Mouse (Mus musculus) embryonic facial prominence, embryonic 11.5 days (tissue): ENCODE measurements around the gene 4930564D02Rik. TPM values are rescaled to one million over a fixed set of nuclear protein-coding genes. Genes with fewer than 3 reads are reported as not detected.
A peak's percentile ranks its signal among the peaks of the same experiment; 100 is the strongest.

Source experiments
- ATAC-seq: fragments of 200-750 bp; cut with Nextera tagmentation; replicated peaks from 2 replicates; pipeline ENCODE4 v1.8.0; 2017; ENCODE audit warnings: low read depth; ENCODE audit not compliant: insufficient number of reproducible peaks, low FRiP score, low TSS enrichment
- DNase-seq: peaks from one replicate; pipeline ENCODE4 v3.0.0-alpha.2; 2015; ENCODE audit warnings: low spot score
- H3K27ac ChIP-seq: fragments of 300-500 bp; sonication (generic); replicated peaks from 2 replicates; pipeline ENCODE4 v1.5.1; 2014; ENCODE audit warnings: mild to moderate bottlenecking, low read depth, low read length, control low read depth
- H3K27me3 ChIP-seq: fragments of 300-500 bp; sonication (generic); 2 replicates; pipeline ENCODE4 v1.6.1; 2014; ENCODE audit warnings: mild to moderate bottlenecking, low read length, moderate library complexity, mixed read lengths; ENCODE audit not compliant: control insufficient read depth, insufficient read depth
- H3K36me3 ChIP-seq: fragments of 300-500 bp; sonication (generic); replicated peaks from 2 replicates; pipeline ENCODE4 v1.6.1; 2014; ENCODE audit warnings: low read depth, mild to moderate bottlenecking, low read length, moderate library complexity, mixed read lengths; ENCODE audit not compliant: control insufficient read depth, insufficient read depth
- H3K4me1 ChIP-seq: fragments of 300-500 bp; sonication (generic); 2 replicates; pipeline ENCODE4 v1.6.1; 2014; ENCODE audit warnings: low read length, mixed read lengths; ENCODE audit not compliant: control insufficient read depth, insufficient read depth
- H3K4me2 ChIP-seq: fragments of 300-500 bp; sonication (generic); 2 replicates; pipeline ENCODE4 v1.6.1; 2014; ENCODE audit warnings: low read depth, mild to moderate bottlenecking, control low read depth, low read length, moderate library complexity
- H3K4me3 ChIP-seq: fragments of 300-500 bp; sonication (generic); 2 replicates; pipeline ENCODE4 v1.5.1; 2014; ENCODE audit warnings: low read depth, low read length, control low read depth
- H3K9ac ChIP-seq: fragments of 300-500 bp; sonication (generic); replicated peaks from 2 replicates; pipeline ENCODE4 v1.6.1; 2014; ENCODE audit warnings: mild to moderate bottlenecking, control low read depth, low read length
- H3K9me3 ChIP-seq: fragments of 300-500 bp; sonication (generic); replicated peaks from 2 replicates; pipeline ENCODE4 v1.6.1; 2016; ENCODE audit warnings: mild to moderate bottlenecking, low read length, inconsistent platforms, mixed read lengths; ENCODE audit not compliant: control insufficient read depth
- WGBS: fragments of 180-500 bp; shearing (Covaris S2); extraction: QIAGEN DNeasy Blood & Tissue Kit; methylation state at CpG from one replicate; pipeline ENCODE4 v1.1.7; 2014; 5-methylcytosine and 5-hydroxymethylcytosine counted together
- polyA plus RNA-seq: library from polyadenylated mRNA; unstranded; fragments of >200 nt; fragmentation: Nextera tagmentation; extraction: Ambion mirVana; gene quantifications from 2 replicates; pipeline ENCODE4 v1.2.1, GENCODE M21; 2014

4930564D02Rik gene
- polyA plus RNA-seq, 1 experiment from 2014 or later, result not detected

DNA sequence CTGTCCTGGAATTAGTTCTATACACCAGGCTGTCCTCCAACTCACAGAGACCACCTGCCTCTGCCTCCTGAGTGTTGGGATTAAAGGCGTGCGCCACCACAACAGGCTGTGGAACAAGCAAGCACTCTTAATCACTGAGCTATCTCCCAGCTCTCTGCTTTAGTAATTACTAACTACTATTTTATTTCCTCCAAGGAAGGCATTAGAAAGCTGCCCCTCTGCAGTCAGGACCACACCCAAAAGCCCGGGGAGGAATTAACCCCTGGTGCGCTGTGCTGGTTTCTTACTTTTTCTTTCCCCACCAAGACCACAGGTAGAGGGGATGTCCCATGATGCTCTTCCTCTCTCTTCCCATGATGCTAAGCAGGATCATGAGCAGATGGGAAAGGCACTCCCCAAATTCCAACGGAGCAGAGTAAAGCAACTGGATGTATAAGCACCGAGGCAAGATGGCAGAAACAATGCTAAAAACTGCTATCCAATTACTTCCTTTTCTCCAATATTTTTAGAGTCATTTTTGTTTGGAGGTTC is 29.3 kb upstream of the 4930564D02Rik start:
- H3K27ac ChIP-seq, result no peak overlapping the region
- H3K4me1 ChIP-seq, result no peaks in the 10 kb centered on the region
- H3K9me3 ChIP-seq, result no peaks in the 10 kb centered on the region
- WGBS, result 91% methylated on average over 6 of the region's 6 CpGs
- no peak for DNase-seq
- no peak overlapping the region for H3K9ac ChIP-seq
- no peak for ATAC-seq
- H3K27me3 ChIP-seq, result no peaks in the 10 kb centered on the region
- H3K36me3 ChIP-seq, result peaks cover 11% of the 10 kb centered on the region
- no peak overlapping the region for H3K4me3 ChIP-seq
- H3K4me2 ChIP-seq, result no peak overlapping the region

DNA sequence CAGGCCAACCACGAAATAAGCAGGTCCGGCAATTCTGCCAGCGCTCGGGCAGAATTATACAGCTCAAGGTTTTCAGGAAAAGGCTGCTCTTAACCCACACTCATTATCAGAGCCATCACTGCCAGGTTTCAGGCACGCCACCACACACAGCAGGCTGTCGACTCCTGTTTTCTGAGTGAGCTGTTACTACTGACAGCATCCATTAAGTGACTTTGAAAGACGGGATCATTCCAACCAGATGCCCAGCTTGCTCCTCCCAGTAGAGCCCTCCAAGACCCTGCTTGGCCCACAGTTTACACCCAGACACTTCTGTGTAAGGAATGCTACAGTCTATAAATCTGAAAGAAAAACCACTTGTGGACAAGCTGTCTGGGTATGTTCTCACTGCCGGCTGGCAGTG is 26.6 kb upstream of the 4930564D02Rik start:
- Histone ChIP-seq H3K9ac (no peak overlapping the region), H3K27me3 (no peaks in the 10 kb centered on the region), H3K4me1 (no peaks in the 10 kb centered on the region), H3K4me2 (no peak overlapping the region), H3K9me3 (no peaks in the 10 kb centered on the region), H3K36me3 (peaks cover 2% of the 10 kb centered on the region), H3K27ac (no peak overlapping the region), H3K4me3 (no peak overlapping the region)
- WGBS, result 55% methylated on average over 8 of the region's 8 CpGs
- ATAC-seq (no peak), DNase-seq (peak; percentile 8)

DNA sequence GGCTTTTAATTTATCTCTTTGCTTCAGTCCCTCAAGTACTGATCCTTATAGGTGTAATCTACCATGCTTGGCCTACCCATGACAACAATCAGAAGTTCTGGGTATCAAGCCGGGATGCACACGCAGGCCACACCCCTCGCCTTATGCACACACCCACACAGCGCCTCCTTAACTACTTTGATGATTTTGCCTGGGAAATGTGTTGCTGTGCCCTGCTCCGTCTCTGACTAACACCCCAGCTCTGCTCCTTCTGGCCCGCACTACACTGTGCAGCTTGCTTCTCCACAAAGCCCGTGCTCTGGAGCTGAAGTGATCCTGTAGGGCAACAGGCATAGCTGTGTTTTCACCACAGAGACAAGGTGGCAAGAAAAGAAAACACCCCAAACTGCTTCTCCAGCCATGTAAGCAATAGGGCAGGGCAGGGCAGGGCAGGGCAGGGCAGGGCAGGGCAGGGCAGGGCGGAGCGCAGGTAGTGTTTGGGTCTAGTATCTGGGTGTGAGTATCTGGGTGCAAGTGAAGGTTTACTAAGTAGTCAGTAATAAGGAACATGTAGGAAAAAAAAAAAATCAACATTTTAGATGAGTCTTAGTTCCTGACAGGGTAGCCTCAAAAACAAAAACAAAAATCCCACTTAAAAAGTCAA is 25.5 kb upstream of the 4930564D02Rik start:
- Histone ChIP-seq H3K27me3 (no peaks in the 10 kb centered on the region), H3K36me3 (peaks cover 2% of the 10 kb centered on the region), H3K27ac (no peak overlapping the region), H3K4me1 (no peaks in the 10 kb centered on the region), H3K9me3 (no peaks in the 10 kb centered on the region), H3K9ac (no peak overlapping the region), H3K4me2 (no peak overlapping the region), H3K4me3 (no peak overlapping the region)
- DNase-seq (no peak), ATAC-seq (no peak; the same call in 1 of the 2 replicates)
- WGBS, result 96% methylated on average over 9 of the region's 9 CpGs

DNA sequence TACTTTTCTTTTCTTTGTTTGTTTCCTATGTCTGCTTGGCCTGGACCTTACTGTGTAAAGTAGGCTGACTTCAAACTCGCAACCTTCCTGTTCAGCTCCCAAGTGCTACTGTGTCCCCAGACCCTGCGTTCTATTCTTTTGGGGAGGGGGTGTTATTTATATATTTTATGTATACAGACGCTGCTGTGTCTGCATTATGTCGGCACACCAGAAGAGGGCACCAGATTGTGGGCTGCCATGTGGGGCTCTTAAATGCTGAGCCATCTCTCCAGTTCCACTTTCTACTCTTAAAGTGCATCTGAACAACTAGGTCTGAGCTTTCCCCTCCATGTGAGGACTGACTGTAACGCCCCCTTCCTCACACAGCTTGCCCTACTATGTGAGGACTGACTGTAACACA is 22.9 kb upstream of the 4930564D02Rik start:
- Histone ChIP-seq H3K4me3 (no peak overlapping the region), H3K4me2 (no peak overlapping the region), H3K9ac (no peak overlapping the region), H3K36me3 (no peaks in the 10 kb centered on the region), H3K4me1 (no peaks in the 10 kb centered on the region), H3K9me3 (no peaks in the 10 kb centered on the region), H3K27me3 (no peaks in the 10 kb centered on the region), H3K27ac (no peak overlapping the region)
- 84% methylated on average over 5 of the region's 5 CpGs for WGBS
- no peak for ATAC-seq
- no peak for DNase-seq

DNA sequence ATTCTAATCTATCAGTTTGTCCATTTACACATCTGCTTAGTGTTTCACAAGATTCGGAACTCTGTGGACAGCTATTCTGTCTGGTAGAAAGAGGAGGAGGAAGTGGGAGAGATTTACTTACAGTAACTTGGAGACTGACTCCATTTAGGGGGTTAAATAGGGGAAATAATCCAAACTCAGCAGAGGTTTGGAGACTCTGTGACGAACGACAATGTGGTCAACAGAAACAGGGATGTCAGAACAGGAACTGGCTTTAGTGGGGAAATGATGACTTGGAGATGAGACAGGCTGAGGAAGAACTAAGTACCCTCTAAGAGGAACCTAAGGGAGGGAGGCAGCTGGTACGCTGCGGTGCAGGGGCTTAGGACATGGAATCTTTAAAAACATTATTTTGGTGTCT is 19.8 kb upstream of the 4930564D02Rik start:
- 78% methylated on average over 5 of the region's 5 CpGs for WGBS
- no peak overlapping the region for H3K4me3 ChIP-seq

DNA sequence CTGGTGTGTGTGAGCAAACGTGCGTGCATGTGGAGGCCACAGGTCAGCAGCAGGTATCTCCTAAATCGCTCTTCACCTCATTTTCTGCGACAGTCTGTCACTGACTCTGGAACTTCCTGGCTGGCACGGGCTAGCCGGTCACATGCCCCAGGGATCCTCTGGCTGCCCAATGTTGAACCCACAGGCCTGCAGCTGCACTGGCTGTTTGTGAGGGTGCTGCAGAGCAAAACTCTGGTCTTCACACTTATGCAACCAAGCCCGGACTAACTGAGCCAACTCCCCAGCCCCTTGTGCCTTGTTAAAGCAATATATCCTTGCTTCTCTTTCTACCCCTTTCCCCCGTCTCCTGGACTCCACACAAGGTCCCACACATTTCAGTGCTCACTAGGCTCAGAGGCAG is 19.0 kb upstream of the 4930564D02Rik start:
- H3K27me3 ChIP-seq, result no peaks in the 10 kb centered on the region
- H3K27ac ChIP-seq, result no peak overlapping the region
- H3K4me3 ChIP-seq, result no peak overlapping the region
- DNase-seq, result no peak
- ATAC-seq, result no peak
- no peaks in the 10 kb centered on the region for H3K9me3 ChIP-seq
- no peaks in the 10 kb centered on the region; the same call in 1 of the 2 replicates for H3K4me1 ChIP-seq
- no peaks in the 10 kb centered on the region for H3K36me3 ChIP-seq
- no peak overlapping the region for H3K9ac ChIP-seq
- WGBS, result 60% methylated on average over 8 of the region's 8 CpGs
- H3K4me2 ChIP-seq, result no peak overlapping the region

More for the DNA sequence above, 19.8 kb upstream of the 4930564D02Rik start:
- Histone ChIP-seq H3K9me3 (no peaks in the 10 kb centered on the region), H3K4me2 (no peak overlapping the region), H3K4me1 (no peaks in the 10 kb centered on the region; the same call in 1 of the 2 replicates), H3K27ac (no peak overlapping the region), H3K27me3 (no peaks in the 10 kb centered on the region), H3K9ac (no peak overlapping the region), H3K36me3 (no peaks in the 10 kb centered on the region)
- DNase-seq (no peak), ATAC-seq (no peak)

DNA sequence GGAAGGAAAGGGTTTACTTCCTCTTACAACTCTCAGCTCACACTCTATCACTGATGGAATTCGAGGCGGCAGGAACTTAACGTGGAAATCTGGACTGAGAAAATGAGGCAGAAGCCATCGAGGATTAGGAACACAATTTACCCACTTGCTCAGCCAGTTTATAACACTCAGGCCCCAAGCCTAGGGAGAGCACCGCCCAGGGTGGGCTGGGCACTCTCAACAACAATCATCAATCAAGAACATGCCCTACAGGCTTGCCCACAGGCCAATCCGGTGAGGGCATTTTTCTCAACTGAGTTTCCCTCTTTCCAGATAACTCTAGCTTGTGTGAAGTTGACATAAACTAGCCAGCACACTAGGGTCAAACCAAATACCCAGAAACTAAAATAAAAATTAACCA is 16.8 kb upstream of the 4930564D02Rik start:
- 82% methylated on average over 6 of the region's 6 CpGs for WGBS
- ATAC-seq, result no peak

DNA sequence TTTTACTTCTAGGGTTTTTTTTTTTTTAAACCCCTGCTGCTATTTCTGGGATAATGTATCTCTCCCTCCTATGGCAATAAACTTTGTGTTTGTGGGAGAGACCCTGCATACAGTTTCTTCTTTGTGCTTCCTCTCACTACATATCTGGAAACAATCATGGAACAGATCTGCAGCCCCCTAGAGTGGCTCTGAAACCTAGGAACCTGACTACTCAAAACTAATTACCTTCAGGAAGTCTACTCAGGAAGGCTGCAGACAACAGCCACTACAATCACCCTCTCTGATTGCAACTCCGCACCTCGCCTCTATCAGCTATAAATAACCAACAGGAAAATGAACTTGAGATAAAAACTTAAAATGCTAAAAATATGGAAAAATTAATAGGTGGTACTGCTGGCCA is 15.5 kb upstream of the 4930564D02Rik start:
- ATAC-seq, result no peak
- H3K4me2 ChIP-seq, result peak overlapping the region; percentile 76
- 0 out of 2 replicates have a peak overlapping the region, but pooled peaks have one; percentile 25 for H3K27ac ChIP-seq
- DNase-seq, result peak; percentile 65
- WGBS, result 18% methylated on average over 2 of the region's 2 CpGs
- peak overlapping the region; percentile 89 for H3K4me3 ChIP-seq
- H3K9ac ChIP-seq, result no peak overlapping the region
- no peaks in the 10 kb centered on the region for H3K36me3 ChIP-seq
- H3K9me3 ChIP-seq, result no peaks in the 10 kb centered on the region
- H3K27me3 ChIP-seq, result no peaks in the 10 kb centered on the region
- no peaks in the 10 kb centered on the region; the same call in 1 of the 2 replicates for H3K4me1 ChIP-seq

More for the DNA sequence above, 16.8 kb upstream of the 4930564D02Rik start:
- no peaks in the 10 kb centered on the region; the same call in 1 of the 2 replicates for H3K4me1 ChIP-seq
- no peaks in the 10 kb centered on the region for H3K27me3 ChIP-seq
- H3K27ac ChIP-seq, result no peak overlapping the region
- no peak overlapping the region for H3K4me3 ChIP-seq
- H3K36me3 ChIP-seq, result no peaks in the 10 kb centered on the region
- H3K9me3 ChIP-seq, result no peaks in the 10 kb centered on the region
- no peak for DNase-seq
- no peak overlapping the region for H3K9ac ChIP-seq
- no peak overlapping the region for H3K4me2 ChIP-seq
